Mouse (Mus musculus) kidney, embryonic 15.5 days (tissue): ENCODE data around the gene Sdr42e1. TPM values are rescaled to one million over a fixed set of nuclear protein-coding genes. Genes with fewer than 3 reads are reported as not detected.

ENCODE experiments used
- polyA plus RNA-seq: library from polyadenylated mRNA; unstranded; fragments of >200 nt; fragmentation: Nextera tagmentation; extraction: Ambion mirVana; gene quantifications from 2 replicates; pipeline ENCODE4 v1.2.1, GENCODE M21; 2015

Gene Sdr42e1
- polyA plus RNA-seq, 1 experiment from 2014 or later: 2.1 TPM

Other genes with a start within 250 kb of the Sdr42e1 start
- gene Plcg2, start 175.4 kb downstream of the Sdr42e1 start, polyA plus RNA-seq: 5.1 and 6.0 TPM in 2 replicates
- gene Hsd17b2, start 28.2 kb upstream of the Sdr42e1 start, polyA plus RNA-seq: 2.2 and 2.6 TPM in 2 replicates
- gene Mphosph6, start 128.3 kb upstream of the Sdr42e1 start, polyA plus RNA-seq: 64.0 and 64.9 TPM in 2 replicates